Mouse (Mus musculus) left cerebral cortex, adult 9 months (tissue): ENCODE data around the gene Efhc1.

ENCODE experiments used
- DNase-seq, 2 experiments: peaks; one replicate each; pipeline ENCODE4 v3.0.0; 2022; ENCODE audit warnings: low spot score in 2 of 2

Efhc1 gene

GRCm38 (mm10) chr1:21007941-21008701 lies 56.7 kb downstream of the Efhc1 start:
- no peak for DNase-seq

DNA sequence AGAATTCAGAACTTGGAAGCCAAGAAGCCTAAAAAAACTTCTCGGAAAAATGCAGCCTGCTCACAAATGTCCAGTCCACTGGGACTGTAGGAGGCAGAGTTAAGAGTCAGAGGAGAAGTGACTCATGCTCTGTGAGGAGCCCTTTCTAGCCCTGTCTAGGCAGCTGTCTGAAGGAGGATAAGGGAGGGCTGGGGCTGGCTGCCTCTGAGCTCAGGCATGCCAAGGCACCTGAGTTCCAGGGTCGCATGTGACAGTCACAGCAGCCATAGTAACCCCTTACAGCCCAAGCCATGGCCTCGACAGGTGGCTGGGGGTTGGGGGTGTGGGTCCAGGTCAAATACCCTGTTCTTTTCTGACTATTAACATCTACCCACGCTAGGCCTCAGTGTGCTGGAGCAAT lies 57.5 kb downstream of the Efhc1 start:
- DNase-seq, result no peak

DNA sequence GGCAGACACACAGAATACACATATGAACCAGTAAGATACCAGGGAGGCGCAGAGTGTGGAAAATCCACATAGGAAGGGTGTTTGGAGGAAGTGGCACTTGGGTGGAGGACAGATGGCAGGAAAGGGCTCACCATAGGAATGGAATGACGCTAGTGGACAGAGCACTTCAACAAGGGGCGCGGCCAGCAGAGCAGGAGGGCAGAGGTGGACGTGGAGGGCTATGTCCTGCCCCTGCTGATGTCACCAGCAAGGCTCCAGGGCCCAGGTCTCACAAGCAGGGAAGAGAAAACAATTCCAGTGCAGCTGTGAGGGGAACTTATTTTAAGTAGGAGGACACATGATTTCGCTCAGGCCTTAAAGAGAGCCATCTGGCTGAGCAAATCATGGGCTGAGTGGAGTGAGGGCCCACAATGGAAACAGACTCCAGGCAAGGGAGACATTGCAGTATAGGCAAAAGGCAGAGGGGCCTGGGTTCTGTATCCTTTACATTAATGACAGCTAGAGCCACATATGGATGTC lies 58.9 kb downstream of the Efhc1 start:
- peak in 1 of 2 experiments; percentile 12 for DNase-seq

DNA sequence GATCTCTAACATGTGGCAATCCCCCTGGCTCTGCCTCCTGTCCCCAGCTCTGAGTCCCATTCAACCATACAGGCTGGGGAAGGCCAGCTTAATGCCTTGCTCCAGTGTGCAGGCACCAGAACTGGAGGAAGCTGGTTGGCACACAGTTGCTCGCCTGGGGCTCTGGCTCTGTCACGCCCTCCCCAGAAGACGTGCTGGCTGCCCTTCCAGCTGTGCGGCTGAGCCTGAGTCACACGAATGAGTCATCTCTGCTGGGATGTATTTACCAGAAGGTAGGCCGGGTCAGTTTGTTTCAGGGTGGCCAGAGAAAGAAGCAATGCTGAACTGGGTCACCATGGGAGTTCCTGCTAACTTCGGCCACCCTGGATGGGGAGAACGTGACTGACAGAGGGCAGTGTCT lies 63.0 kb downstream of the Efhc1 start:
- DNase-seq, result peak in 1 of 2 experiments; percentile 22

- DNase-seq, result no peak
Measured at GRCm38 (mm10) chr1:21023101-21023500, 71.7 kb downstream of the Efhc1 start.

GRCm38 (mm10) chr1:21025203-21025602 lies 73.8 kb downstream of the Efhc1 start:
- no peak for DNase-seq

- DNase-seq, result no peak
Measured at GRCm38 (mm10) chr1:21026534-21026933, 75.1 kb downstream of the Efhc1 start.

DNA sequence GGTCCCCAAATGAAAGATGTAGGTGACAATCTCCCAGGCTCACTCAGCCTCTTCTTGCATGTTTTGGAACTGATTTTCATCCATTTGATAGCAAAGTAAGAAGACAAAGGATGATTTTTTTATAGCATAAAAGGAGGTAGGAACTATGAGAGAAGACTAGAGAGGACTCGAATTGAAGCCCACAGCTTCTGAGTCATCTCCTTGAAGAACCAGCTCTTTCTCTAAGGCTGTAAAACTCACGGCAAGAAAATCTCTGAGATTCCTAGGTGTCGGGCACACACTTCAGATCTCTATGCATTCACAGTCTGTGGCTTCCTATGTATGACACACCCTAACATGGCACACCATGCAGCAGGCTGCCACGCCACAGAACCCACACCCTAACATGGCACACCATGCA lies 77.6 kb downstream of the Efhc1 start:
- no peak for DNase-seq

GRCm38 (mm10) chr1:21031650-21032049 lies 80.2 kb downstream of the Efhc1 start:
- DNase-seq, result no peak

- no peak for DNase-seq
Measured at GRCm38 (mm10) chr1:21033065-21033791, 81.8 kb downstream of the Efhc1 start.

DNA sequence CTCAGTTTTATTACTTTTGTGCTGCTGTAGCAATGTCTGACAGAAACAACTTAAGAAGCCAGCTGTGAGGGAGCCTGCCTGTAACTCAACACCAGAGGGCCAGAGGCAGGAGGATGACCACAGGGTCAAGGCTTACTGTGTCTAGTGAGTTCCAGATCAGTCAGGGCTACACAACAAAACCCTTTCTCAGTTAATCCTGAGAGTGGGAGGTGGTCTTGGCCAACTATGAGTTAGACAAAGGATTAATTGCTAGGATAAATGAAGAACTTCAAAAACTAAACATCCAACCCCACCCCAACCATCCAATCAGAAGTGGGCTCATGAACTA lies 82.3 kb downstream of the Efhc1 start:
- no peak for DNase-seq

DNA sequence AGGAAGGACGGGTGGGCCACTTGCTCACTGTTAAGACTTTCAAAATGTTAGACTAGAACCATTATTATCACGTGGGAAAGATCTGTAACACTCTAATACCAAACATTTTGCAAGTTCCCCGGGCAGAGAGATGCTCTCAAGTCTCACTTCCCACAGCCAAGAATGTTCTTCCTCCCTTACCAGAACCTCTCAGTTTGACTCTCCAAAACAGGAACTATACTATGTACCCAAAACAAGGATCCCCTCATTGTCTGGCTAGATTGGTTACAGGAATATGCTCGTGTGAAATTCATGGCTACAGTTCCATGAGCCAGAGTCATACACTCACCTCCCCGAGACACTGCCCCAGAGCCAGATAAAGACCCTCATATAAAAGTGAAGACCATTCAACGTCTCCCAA lies 84.5 kb downstream of the Efhc1 start:
- no peak for DNase-seq

- no peak for DNase-seq
Measured at GRCm38 (mm10) chr1:21037881-21038601, 86.6 kb downstream of the Efhc1 start.

GRCm38 (mm10) chr1:21039564-21039963 lies 88.1 kb downstream of the Efhc1 start:
- no peak for DNase-seq

- no peak for DNase-seq
Measured at GRCm38 (mm10) chr1:21040173-21040572, 88.7 kb downstream of the Efhc1 start.
